Mouse (Mus musculus) cerebellum, adult 11-12 months (tissue): ENCODE measurements around the gene Glt1d1.

Source experiments
- DNase-seq: peaks from one replicate; pipeline ENCODE4 v3.0.0; 2022

The Glt1d1 gene

DNA sequence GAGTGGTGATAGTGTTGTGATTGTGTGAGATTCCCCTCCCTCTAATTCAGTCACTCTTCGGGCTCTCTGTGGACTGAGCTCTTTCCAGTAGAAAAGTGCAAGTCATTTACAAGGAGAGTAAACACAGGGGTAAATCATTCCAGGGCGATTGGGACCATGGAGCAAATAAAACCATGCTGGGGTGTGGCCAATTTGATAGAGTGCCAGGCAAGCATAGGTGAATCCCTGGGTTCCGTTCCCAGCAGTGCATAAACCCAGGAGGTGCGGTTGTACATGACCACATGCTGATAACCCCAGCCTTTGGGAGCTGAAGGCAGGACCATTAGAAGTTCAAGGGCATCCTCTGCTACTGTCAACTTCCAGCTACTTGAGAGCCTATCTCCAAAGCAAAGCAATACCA lies 1.1 kb downstream of the Glt1d1 start:
- peak; percentile 32 for DNase-seq

DNA sequence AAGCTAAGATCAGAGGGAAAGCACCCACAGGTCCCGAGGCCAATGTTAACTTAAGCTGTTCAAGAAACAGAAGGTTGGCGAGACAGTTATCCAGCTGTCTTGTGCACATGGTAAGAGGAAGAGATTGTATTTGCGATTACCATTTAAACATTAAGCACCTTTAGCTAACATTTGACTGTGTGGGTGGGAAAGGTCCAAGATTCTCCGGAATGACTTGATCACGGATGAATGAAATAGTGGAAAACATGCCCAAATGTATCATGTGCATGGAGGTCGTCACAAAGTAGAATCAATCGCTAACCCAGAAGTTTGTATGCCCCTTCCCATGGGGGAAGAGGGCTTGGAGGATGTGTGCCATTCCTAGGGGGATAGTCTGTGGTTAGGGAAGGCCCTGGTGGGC lies 1.6 kb downstream of the Glt1d1 start:
- DNase-seq = no peak

DNA sequence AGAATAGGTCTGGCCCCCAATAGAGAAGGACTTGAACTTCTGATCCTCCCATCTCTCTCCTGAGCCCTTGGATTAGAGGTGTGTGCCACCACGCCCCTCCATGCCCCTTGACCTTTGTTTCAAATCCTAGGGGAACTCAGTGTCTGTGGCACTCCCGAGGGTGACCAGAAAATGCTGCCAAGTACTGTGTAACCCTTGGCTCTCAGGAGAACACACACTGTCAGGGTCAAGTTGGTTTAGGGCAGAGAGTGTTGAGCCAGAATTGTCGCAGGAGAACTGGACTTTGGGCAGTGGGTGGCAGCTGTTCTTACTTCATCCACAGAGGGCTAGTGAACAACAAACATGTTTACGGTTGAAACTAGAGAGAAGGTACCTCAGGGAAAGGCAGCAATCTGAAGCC lies 5.6 kb downstream of the Glt1d1 start:
- no peak for DNase-seq

DNA sequence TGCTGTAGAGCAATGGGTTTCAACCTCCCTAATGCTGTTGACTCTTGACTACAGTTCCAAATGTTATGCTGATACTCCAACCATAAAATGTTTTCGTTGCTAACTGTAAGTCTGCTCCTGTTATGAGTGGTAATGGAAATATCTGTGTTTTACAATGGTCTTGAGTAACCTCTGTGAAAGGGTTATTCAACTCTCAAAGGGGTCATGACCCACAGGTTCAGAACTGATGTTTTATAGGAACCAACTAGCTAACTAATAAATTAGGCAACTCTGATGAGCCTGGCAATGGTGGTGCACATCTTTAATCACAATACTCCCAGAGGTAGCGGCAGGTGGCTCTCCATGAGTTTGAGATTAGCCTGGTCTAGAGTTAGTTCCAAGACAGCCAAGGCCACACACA lies 6.1 kb downstream of the Glt1d1 start:
- no peak for DNase-seq

DNA sequence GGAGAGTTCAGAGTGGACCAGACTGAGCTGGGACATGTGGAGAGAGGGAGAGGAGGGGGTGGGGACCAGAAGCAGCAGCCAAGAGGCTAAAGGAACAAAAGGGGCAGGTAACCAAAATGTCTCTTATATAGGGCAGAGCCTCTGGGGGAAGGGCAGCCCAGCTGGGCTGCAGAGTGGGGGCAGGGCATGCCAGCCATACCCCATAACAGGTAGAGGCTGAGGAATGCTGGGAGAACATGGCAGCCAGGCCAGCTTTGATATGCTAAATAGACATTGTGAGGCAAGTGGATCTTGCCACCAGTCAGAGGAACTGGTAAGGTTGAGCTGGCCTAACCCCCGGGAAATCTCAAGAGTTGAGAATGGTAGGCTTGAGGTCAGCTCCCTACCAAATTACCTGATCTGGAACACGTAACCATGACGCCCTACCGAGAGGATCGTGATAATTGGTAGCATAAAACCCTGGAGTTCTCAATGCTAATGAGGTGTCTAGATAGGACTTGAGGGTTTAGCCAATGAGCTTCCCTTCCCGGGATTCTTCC lies 7.1 kb downstream of the Glt1d1 start:
- DNase-seq = no peak

DNA sequence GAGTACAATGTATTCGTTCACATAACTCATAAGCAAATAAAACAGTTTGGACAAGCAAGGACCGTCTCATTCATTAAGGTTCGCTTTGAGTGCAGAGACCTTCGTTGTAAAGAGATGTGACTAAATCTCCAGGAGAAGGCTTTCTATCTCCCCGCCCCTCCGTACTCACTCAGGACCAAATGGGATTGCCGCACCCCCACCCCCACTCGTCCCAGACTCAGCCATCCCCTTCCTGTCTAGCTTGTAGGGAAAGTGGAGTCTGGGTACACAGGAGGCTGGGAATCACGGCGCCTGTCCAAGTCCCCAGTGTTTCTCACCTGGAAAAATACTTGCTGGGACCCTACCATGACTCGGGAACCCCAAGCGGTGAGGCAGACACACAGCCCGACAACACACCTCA lies 7.6 kb downstream of the Glt1d1 start:
- DNase-seq = no peak

DNA sequence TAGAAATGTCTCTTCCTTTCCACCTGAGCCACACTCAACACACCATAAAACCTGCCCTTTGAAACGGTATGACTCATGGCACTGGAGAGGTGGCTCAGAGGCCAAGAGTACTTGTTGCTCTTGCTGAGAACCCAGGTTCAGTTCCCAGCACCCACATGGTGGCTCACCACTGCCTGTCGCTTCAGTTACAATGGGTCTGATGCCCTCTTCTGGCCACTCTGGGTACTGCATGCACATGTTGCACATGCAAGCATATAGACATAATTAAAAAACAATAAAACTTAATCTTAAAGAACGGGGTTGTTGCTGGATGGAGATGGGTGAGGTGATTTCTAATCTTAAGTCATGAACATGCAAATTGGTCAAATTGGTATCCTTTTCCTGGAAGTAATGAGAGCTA lies 8.3 kb downstream of the Glt1d1 start:
- DNase-seq = no peak

DNA sequence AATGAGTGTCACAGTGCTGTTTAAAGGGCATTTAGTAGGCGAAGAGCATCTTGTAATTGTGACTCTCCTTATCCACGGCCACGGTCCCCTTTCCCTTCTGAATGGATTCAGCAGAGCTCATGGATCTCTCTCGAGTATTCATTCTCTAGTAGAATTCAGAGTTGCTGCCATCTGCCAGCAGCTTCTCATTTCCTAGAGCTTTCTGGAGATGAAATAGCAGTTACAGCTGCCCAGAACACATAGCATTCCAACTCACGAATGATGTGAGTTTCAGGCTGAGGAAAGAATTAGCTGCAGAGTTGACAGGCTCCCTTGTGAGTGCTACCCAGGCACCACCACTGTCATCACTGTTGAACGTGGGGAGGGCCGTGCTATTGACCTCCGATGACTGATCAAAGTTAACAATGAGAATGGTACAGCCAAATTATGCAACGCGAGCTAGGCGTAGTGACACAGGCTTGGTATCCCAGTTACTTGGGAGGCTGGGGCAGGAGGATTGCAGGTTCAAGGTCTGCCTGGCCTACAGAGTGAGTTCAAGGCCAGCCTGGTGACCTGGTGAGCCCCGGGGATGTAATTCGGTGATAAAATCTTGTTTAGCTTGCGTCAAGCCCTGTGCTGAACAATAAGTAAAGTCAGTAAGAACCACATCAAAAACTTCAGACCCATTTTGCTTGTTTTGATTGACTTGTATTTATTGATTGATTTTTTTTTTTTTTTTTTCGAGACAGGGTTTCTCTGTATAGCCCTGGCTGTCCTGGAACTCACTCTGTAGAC lies 9.3 kb downstream of the Glt1d1 start:
- DNase-seq = no peak

DNA sequence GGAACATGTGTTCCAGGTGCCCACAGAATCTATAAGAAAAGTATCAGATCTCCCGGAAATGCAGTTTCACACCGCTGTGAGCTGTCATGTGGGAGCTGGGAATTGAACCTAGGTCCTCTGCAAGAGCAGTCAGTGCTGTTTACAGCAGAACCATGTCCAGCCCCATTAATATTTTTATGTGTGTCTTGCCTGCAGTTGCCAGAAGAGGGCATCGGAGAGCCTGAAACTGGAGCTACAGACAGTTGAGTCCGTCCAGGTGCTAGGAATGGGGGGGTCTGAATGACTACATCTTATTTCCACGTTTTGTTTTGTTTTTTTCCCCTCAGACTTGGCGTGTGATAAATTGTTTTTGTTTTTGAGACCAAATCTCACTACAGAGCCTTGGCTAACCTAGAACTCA lies 16.0 kb downstream of the Glt1d1 start:
- DNase-seq = no peak

DNA sequence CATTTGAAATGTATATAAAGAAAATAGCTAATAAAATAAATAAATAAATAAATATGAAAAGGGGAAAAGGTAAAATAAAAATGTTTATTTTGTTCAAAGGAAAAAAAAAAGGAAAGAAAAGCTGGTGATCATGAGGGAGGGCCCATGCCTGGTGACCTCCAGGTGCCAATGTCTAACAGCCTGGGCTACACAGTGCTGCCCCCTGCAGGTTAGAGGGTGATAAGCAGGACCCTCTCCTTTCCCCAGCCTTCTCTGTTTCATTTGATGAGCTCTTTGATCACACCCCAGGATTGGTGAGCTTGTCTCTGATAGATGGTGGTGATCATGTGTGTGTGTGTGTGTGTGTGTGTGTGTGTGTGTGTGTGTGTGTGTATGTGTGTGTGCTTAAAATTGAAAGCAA lies 17.0 kb downstream of the Glt1d1 start:
- DNase-seq = no peak

DNA sequence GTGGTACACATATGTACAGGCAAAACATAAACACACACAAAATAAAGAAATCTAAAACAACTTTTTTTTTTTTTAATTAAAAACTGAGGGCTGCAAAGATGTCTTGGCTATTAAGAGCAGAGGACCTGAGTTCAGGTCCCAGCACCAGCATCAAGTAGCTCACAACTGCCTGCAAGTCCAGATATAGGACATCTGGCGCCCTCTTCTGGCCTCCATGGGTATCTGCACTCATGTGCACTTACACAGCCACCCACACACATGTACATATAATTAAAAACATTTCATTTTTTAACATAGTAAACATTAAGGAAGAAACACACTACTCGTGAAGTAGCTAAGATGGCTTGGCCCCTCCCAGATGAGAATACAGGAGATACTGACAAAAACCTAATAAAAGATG lies 26.2 kb downstream of the Glt1d1 start:
- no peak for DNase-seq

DNA sequence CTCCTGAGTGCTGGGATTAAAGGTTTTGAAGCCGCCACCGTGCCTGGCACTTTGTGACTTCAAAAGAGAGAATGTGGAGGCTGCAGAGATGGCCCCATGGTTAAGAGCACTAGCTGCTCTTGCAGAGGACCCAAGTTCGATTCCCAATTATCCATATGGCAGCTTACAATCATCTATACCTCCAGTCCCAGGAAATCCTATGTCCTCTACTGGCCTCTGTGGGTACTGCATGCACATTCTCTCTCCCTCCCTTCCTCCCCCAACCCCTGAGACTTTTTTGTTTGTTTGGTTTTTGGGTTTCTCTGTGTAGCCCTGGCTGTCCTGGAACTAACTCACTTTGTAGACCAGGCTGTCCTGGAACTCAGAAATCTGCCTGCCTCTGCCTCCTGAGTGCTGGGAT lies 27.2 kb downstream of the Glt1d1 start:
- no peak for DNase-seq

DNA sequence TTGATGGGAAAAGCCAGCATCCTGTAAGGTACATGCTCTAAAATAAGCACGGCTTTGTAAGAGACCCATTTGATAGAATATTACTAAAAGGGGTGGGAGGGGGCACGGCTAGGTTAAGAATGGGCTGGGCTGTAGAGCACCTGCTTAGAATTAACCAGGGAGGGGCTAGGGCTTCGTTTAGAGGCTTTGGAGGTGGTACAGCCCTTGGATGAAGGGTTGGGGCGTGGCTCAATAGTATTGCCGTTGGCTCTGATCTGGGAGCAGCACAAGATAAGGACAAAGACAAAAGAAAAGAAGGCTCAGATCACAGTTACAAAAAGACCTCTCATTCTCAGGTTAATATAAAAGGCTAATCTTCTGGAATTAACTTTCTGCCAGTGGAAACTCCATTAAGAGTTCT lies 28.2 kb downstream of the Glt1d1 start:
- no peak for DNase-seq

DNA sequence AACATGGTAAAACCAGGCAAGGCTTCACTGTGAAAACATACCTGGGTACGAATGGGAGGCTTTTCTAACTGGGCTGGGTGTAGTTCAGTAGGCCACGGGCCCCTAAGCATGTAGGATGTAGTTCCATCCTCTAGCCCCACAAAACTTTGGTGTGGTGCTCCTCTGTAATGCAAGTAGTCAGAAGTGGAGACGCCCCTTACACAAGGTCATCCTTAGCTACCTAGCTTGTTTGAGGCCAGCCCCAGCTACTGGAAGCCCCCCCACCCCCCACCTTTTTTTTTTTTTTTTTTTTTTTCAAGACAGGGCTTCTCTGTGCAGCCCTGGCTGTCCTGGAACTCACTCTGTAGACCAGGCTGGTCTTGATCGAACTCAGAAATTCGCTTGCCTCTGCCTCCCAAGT lies 28.9 kb downstream of the Glt1d1 start:
- DNase-seq = no peak

DNA sequence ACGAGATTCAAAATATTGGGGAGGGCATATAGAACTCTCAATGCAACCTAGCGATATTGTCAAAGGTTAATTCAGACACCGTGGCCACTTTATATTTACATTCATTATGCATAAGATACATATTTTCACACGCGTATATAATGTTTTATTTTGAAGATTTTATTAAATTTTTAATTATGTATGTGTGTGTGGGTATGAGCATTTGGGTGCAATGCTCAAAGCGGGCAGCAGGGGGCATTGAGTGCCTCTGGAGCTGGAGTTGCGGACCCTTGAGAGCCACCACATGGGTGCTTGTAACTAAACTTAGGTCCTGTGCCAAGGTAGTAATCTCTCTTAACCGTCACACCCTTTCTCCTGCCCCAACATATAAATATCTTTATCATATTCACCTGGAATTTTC lies 41.9 kb downstream of the Glt1d1 start:
- no peak for DNase-seq

DNA sequence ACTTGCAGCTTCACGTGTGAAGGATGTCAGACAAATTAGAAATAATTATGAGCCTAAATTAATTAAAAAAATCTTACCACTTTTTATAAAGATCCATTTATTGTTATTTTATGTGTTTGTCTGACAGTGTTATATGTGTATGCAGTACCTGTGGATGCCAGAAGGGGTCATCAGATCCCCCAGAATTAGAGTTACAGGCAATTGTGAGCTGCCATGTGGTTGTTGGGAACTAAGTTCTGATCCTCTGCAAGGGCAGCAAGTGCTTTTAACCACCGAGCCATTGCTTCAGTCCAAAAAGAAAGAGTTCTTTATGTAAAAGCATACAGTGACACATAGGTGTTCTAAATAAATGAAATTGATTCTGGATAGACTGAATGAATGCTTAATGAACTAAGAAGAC lies 45.5 kb downstream of the Glt1d1 start:
- no peak for DNase-seq

DNA sequence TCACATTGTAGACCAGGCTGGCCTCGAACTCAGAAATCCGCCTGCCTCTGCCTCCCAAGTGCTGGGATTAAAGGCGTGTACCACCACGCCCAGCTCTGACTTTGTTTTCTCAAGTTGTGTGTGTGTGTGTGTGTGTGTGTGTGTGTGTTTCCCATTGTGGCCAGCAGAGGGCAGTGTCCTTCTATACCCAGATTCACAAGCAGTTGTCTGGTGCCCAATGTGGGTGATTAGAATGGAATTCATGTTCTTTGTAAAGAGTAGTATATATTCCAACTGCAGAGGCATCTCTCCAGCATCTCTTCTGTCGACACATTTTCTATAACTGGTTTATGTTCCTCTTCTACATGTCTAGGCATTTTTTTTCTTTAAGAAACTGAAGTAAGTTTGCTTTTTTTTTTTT lies 46.4 kb downstream of the Glt1d1 start:
- DNase-seq = no peak

DNA sequence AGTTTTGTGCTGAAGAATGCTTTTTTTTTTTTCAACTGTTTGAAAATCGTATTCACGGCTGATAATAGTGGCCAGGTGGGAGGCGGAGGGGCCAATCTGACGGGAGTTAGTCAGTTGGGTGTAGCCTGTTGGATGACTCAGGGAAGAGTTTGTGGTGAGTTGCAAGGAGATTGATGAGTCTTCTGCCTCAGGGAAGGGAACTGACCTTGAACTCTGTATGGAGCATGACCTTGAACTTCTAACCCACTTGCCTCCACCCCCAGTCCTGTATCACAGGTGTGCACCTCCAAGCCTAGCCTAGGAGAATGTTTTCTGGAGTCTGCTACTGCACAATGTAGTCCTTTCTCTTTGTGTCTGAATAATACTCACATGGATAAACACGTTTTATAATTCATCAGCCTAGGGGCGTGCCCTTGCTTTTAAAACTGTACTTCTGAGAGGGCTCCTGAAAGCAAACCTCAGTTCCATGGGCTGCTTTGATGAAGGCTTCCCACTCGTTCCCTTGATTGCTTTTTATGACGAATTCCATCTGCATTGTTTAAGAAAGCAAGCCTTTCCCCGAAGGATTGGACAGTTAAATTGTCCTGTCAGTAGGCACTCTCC lies 56.6 kb downstream of the Glt1d1 start:
- no peak for DNase-seq

DNA sequence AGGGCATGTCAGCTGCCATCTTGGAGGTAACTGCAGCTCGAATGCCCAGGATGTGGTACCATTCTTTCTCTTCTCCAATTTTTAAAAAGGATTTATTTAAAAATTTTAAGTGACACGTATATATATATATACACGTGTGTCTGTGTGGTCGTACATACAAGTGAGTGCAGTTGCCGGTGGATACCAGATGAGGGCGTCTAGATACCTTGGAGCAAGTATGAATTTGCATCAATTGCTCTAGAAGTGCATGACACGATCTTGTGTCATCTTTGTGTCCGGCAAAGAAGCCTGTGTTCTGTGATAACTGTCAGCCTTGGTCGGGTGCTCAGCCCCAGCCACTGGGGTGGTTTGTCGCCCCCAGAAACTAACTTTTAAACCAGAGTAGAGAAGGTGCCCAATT lies 59.0 kb downstream of the Glt1d1 start:
- DNase-seq = no peak

DNA sequence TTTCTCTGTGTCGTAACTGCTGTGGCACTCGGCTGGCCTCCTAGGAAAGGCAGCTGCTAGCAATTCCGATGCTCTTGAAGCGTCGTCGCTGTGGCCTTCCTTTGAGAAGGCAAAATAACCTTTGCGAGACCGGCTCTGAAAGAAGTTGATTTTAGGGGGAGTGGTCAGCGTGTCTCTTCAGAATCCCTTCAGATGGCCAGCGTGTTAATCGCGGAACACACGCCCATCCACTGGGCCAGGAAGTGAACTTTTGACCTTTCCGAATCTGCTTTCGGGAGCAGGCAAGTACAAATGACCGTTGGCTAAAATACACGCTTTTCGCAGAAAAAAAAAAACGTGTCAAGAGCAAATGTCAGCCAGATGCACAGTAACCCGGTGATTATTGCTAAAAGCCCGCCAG lies 59.5 kb downstream of the Glt1d1 start:
- DNase-seq = no peak

DNA sequence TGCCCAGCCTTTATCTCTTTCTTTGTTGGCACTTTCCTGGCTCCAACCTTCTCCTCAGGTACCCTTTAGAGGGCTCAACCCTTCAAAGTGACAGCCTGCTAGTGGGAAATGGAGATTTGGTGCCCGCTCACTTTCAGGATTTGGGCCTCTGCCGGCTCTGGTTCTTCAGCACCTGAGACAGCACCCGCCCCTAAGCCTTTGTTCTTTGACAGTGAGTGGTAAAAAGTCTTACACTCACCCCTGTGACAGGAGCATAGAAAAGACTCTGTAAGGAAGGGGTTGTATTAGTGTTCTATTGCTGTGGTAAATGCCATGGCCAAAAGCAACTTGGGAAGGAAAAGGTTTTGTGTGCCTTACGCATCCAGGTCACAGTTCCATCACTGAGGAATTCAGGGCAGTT lies 63.8 kb downstream of the Glt1d1 start:
- DNase-seq = no peak

DNA sequence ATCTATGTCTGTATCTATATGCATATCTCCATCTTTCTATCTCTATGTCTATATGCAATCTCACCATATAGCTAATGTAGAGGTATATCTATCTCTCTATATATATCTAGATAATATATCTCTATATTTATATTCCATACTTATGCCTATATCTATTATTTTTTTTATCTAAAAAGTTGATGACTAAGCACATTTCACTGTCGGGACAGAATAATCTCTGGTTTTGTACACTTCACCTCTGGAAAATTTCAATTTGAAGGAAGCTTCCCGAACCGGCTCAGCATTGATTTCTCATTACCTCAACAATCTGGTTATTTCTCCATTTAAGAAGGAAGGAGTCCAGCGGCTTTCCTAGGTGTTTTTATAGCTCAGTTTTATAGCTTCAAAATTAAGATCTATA lies 64.5 kb downstream of the Glt1d1 start:
- no peak for DNase-seq

DNA sequence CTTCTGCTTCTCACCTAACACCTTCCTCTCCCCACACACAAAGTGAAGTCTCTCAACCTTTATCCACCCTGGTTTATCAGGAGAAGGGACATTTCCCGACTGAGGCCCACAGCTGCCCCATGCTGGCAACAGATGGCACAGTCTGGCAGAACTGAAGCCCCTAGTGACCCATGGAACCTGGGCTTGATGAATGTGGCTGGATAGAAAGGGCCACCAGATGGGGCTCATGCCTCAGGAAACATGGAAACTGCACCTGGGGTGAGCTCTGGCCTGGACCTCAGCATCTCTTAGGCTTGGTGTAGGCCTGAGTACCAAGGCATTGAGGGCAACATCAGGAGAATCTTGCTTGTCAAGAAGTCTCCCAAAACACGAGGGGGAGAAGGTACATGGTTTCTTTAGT lies 66.5 kb downstream of the Glt1d1 start:
- no peak for DNase-seq

DNA sequence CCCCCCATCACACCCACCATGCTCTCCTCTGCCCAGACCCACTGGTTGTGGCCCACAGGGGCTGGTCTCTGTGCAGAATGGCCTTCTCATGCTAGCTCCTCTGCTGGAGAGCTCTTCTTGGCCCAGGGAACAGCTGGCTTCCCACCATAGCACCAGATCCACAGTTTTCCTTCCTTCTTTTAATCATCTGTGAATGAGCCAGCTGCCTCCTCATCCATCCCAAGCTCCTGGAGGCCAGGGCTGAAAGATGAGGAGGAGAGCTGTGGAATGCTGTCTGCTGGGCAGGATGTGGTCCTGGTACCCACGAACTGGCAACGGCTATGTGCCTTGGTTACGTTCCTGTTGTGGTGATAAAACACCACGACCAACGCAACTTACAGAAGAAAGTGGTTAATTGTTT lies 67.6 kb downstream of the Glt1d1 start:
- DNase-seq = no peak

DNA sequence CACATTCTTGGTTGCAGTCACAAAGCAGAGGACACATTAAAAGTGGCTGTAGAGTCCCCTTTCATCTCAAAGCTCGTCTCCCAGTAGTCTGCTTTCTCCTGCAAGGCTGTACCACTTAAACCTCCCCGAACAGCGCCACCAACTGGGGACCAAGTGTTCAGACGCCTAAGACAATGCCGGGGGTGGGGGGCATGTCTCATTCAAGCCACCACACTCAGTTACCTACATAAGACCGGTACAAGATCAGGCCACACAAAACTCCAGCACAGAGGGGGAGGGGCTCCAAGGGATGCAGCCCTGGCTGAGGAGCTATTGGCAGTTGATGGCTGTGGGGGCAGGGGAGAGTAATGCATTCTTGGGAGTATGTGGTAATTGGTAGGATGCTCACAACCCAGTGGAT lies 68.1 kb downstream of the Glt1d1 start:
- no peak for DNase-seq
